Mouse (Mus musculus) MN1 (cell line): ENCODE results near the gene Slc31a2.
A peak's percentile ranks its signal among the peaks of the same experiment; 100 is the strongest.

Experiments
- DNase-seq: peaks from one replicate; pipeline ENCODE4 v3.0.0-alpha.2; 2016; ENCODE audit warnings: low spot score

Gene Slc31a2

GRCm38 (mm10) chr4:62316456-62316855 lies 54.1 kb downstream of the Slc31a2 start:
- no peak for DNase-seq

GRCm38 (mm10) chr4:62318294-62318693 lies 55.9 kb downstream of the Slc31a2 start:
- DNase-seq = no peak

- no peak for DNase-seq
These were observed 60.3 kb downstream of the Slc31a2 start for GRCm38 (mm10) chr4:62322684-62323083.

- peak; percentile 23 for DNase-seq
These were observed 63.7 kb downstream of the Slc31a2 start for GRCm38 (mm10) chr4:62326111-62326510.

GRCm38 (mm10) chr4:62328941-62329660 lies 66.7 kb downstream of the Slc31a2 start:
- no peak for DNase-seq

- DNase-seq = peak; percentile 38
These were observed 69.6 kb downstream of the Slc31a2 start for GRCm38 (mm10) chr4:62331977-62332376.

- no peak for DNase-seq
These were observed 76.2 kb downstream of the Slc31a2 start for GRCm38 (mm10) chr4:62338536-62338935.

- DNase-seq = no peak
These were observed 81.6 kb downstream of the Slc31a2 start for GRCm38 (mm10) chr4:62344000-62344399.

GRCm38 (mm10) chr4:62345827-62346226 lies 83.5 kb downstream of the Slc31a2 start:
- no peak for DNase-seq

- no peak for DNase-seq
These were observed 85.4 kb downstream of the Slc31a2 start for GRCm38 (mm10) chr4:62347605-62348328.
